Mouse (Mus musculus) liver, postnatal 0 days (tissue): ENCODE data around the gene Cxcr4.
A peak's percentile ranks its signal among the peaks of the same experiment; 100 is the strongest.

Source experiments
- CTCF ChIP-seq: sonication (generic); IDR thresholded peaks from 2 replicates; pipeline ENCODE4 v1.5.1; 2016; ENCODE audit warnings: antibody characterized with exemption, low read depth
- EP300 ChIP-seq: IDR thresholded peaks from 2 replicates; pipeline ENCODE4 v1.6.1; 2016; ENCODE audit warnings: antibody characterized with exemption, low read depth, mild to moderate bottlenecking

GRCm38 (mm10) chr1:128552545-128552944 lies 39.5 kb downstream of the Cxcr4 start:
- TF ChIP-seq CTCF: no peak
- TF ChIP-seq EP300: peak; percentile 79
